Mouse (Mus musculus) MEL (cell line): Measurements from ENCODE around the gene Ddx60. TPM values are rescaled to one million over a fixed set of nuclear protein-coding genes. Genes with fewer than 3 reads are reported as not detected.
A peak's percentile ranks its signal among the peaks of the same experiment; 100 is the strongest.

ENCODE experiments used
- DNase-seq: peaks from one replicate; pipeline ENCODE4 v3.0.0; 2011; ENCODE audit warnings: low read depth, low spot score
- H3K27ac ChIP-seq: 2 replicates; pipeline ENCODE4 v1.5.1; 2012; ENCODE audit warnings: low read depth, mild to moderate bottlenecking, control low read depth, low read length, moderate library complexity; ENCODE audit not compliant: control insufficient read depth
- H3K27me3 ChIP-seq, 2 experiments: fragments of 150-350 bp in 1 of 2; sonication (generic) in 1 of 2; 2 replicates each; pipeline ENCODE4 v1.6.1; 2012; ENCODE audit warnings: low read length in 2 of 2, mild to moderate bottlenecking in 2 of 2, improper control_type of control experiment in 1 of 2, moderate library complexity in 1 of 2; ENCODE audit not compliant: insufficient read depth in 2 of 2, control insufficient read depth in 1 of 2
- H3K36me3 ChIP-seq, 2 experiments: 2 replicates each; pipeline ENCODE4 v1.6.1; 2012 to 2014; ENCODE audit warnings: low read length in 2 of 2, improper control_type of control experiment in 1 of 2, inconsistent platforms in 1 of 2, mild to moderate bottlenecking in 1 of 2; ENCODE audit not compliant: insufficient read depth in 2 of 2, control insufficient read depth in 1 of 2
- H3K4me1 ChIP-seq, 2 experiments: fragments of 150-350 bp in 1 of 2; sonication (generic) in 1 of 2; 2 replicates each; pipeline ENCODE4 v1.6.1; 2012; ENCODE audit warnings: low read length in 2 of 2, improper control_type of control experiment in 1 of 2, mild to moderate bottlenecking in 1 of 2; ENCODE audit not compliant: insufficient read depth in 2 of 2, control insufficient read depth in 1 of 2
- H3K4me3 ChIP-seq, 2 experiments: fragments of 150-350 bp in 1 of 2; sonication (generic) in 1 of 2; 2 replicates each; pipeline ENCODE4 v1.5.1; 2012; ENCODE audit warnings: low read depth in 2 of 2, low read length in 2 of 2, mild to moderate bottlenecking in 2 of 2, moderate library complexity in 2 of 2, control low read depth in 1 of 2, improper control_type of control experiment in 1 of 2; ENCODE audit not compliant: control insufficient read depth in 1 of 2, insufficient read depth in 1 of 2
- H3K79me2 ChIP-seq: 2 replicates; pipeline ENCODE4 v1.6.1; 2012; ENCODE audit warnings: mild to moderate bottlenecking, low read length, moderate library complexity; ENCODE audit not compliant: control insufficient read depth, poor library complexity, insufficient read depth
- H3K9ac ChIP-seq: 2 replicates; pipeline ENCODE4 v1.6.1; 2012; ENCODE audit warnings: low read depth, mild to moderate bottlenecking, control low read depth, low read length, moderate library complexity; ENCODE audit not compliant: control insufficient read depth, poor library complexity, severe bottlenecking
- H3K9me3 ChIP-seq: fragments of 150-350 bp; sonication (generic); replicated peaks from 2 replicates; pipeline ENCODE4 v1.6.1; 2012; ENCODE audit warnings: mild to moderate bottlenecking, low read length, improper control_type of control experiment, moderate library complexity; ENCODE audit not compliant: insufficient read depth
- CTCF ChIP-seq, 3 experiments: IDR thresholded peaks in 2 of 3; conservative IDR thresholded peaks in 1 of 3; 2 replicates each; pipeline ENCODE4 v1.5.1; 2011 to 2012; ENCODE audit warnings: low read length in 3 of 3, low read depth in 2 of 3, mild to moderate bottlenecking in 2 of 3, improper control_type of control experiment in 1 of 3, inconsistent platforms in 1 of 3, mixed read lengths in 1 of 3, moderate library complexity in 1 of 3; ENCODE audit not compliant: control insufficient read depth in 1 of 3, insufficient read depth in 1 of 3, poor library complexity in 1 of 3, severe bottlenecking in 1 of 3
- E2F4 ChIP-seq: IDR thresholded peaks from 2 replicates; pipeline ENCODE4 v1.6.1; 2011; ENCODE audit warnings: low read depth, low read length, improper control_type of control experiment, borderline replicate concordance
- ETS1 ChIP-seq: IDR thresholded peaks from 2 replicates; pipeline ENCODE4 v1.6.1; 2012; ENCODE audit warnings: low read depth, mild to moderate bottlenecking, inconsistent platforms, low read length, improper control_type of control experiment, moderate library complexity
- HCFC1 ChIP-seq: IDR thresholded peaks from 2 replicates; pipeline ENCODE4 v1.6.1; 2012; ENCODE audit warnings: low read depth, mild to moderate bottlenecking, inconsistent platforms, low read length, improper control_type of control experiment, moderate library complexity
- JUND ChIP-seq: IDR thresholded peaks from 2 replicates; pipeline ENCODE4 v1.6.1; 2011; ENCODE audit warnings: low read depth, mild to moderate bottlenecking, improper control_type of control experiment, low read length
- MAFK ChIP-seq: IDR thresholded peaks from 2 replicates; pipeline ENCODE4 v1.6.1; 2011; ENCODE audit warnings: low read depth, mild to moderate bottlenecking, low read length, improper control_type of control experiment, borderline replicate concordance
- MEF2A ChIP-seq: IDR thresholded peaks from 2 replicates; pipeline ENCODE4 v1.6.1; 2014; ENCODE audit warnings: low read depth, mild to moderate bottlenecking, inconsistent platforms, low read length, improper control_type of control experiment; ENCODE audit not compliant: poor library complexity, insufficient replicate concordance, severe bottlenecking; ENCODE audit errors: extremely low read depth
- MXI1 ChIP-seq: IDR thresholded peaks from 2 replicates; pipeline ENCODE4 v1.6.1; 2011; ENCODE audit warnings: mild to moderate bottlenecking, low read depth, low read length, improper control_type of control experiment
- MYB ChIP-seq: IDR thresholded peaks from 2 replicates; pipeline ENCODE4 v1.6.1; 2011; ENCODE audit warnings: mild to moderate bottlenecking, low read depth, low read length, improper control_type of control experiment
- MYC ChIP-seq: IDR thresholded peaks from 2 replicates; pipeline ENCODE4 v1.6.1; 2011; ENCODE audit warnings: low read depth, mild to moderate bottlenecking, low read length, improper control_type of control experiment, moderate library complexity
- RAD21 ChIP-seq: IDR thresholded peaks from 2 replicates; pipeline ENCODE4 v1.6.1; 2011; ENCODE audit warnings: mild to moderate bottlenecking, low read depth, low read length, improper control_type of control experiment
- SMC3 ChIP-seq: IDR thresholded peaks from 2 replicates; pipeline ENCODE4 v1.6.1; 2011; ENCODE audit warnings: low read depth, low read length, improper control_type of control experiment
- TAL1 ChIP-seq: IDR thresholded peaks from 2 replicates; pipeline ENCODE4 v1.6.1; 2012; ENCODE audit warnings: mild to moderate bottlenecking, inconsistent platforms, low read length, moderate library complexity, mixed read lengths
- TBP ChIP-seq: IDR thresholded peaks from 2 replicates; pipeline ENCODE4 v1.8.0; 2011; ENCODE audit warnings: low read depth, low read length, improper control_type of control experiment
- UBTF ChIP-seq: IDR thresholded peaks from 2 replicates; pipeline ENCODE4 v1.6.1; 2012; ENCODE audit warnings: low read depth, mild to moderate bottlenecking, inconsistent platforms, low read length, improper control_type of control experiment, moderate library complexity, borderline replicate concordance; ENCODE audit not compliant: insufficient read depth
- USF1 ChIP-seq: IDR thresholded peaks from 2 replicates; pipeline ENCODE4 v1.6.1; 2014; ENCODE audit warnings: low read depth, mild to moderate bottlenecking, inconsistent platforms, low read length, improper control_type of control experiment, moderate library complexity
- USF2 ChIP-seq, 2 experiments: IDR thresholded peaks; 2 replicates each; pipeline ENCODE4 v1.6.1; 2011 to 2012; ENCODE audit warnings: improper control_type of control experiment in 2 of 2, low read length in 2 of 2, borderline replicate concordance in 1 of 2, inconsistent platforms in 1 of 2, low read depth in 1 of 2, mild to moderate bottlenecking in 1 of 2; ENCODE audit not compliant: insufficient read depth in 1 of 2
- ZC3H11A ChIP-seq: IDR thresholded peaks from 2 replicates; pipeline ENCODE4 v1.6.1; 2012; ENCODE audit warnings: low read depth, mild to moderate bottlenecking, inconsistent platforms, low read length, improper control_type of control experiment
- ZMIZ1 ChIP-seq: IDR thresholded peaks from 2 replicates; pipeline ENCODE4 v1.6.1; 2012; ENCODE audit warnings: low read depth, mild to moderate bottlenecking, inconsistent platforms, low read length, improper control_type of control experiment, moderate library complexity
- polyA plus RNA-seq, 2 experiments: library from polyadenylated mRNA; stranded (reverse) in 1 of 2; unstranded in 1 of 2; fragments of >175 nt in 1 of 2; fragments of >200 nt in 1 of 2; gene quantifications; 2 replicates each; pipeline versions ENCODE4 v1.2.1 to v1.2.4; 2012; ENCODE audit warnings: low replicate concordance in 2 of 2, low read depth in 1 of 2; ENCODE audit not compliant: insufficient read length in 2 of 2, insufficient read depth in 1 of 2, missing spikeins in 1 of 2
- total RNA-seq: library from RNA; depleted of rRNA; stranded (reverse); fragments of 300-350 nt; gene quantifications from 2 replicates; pipeline ENCODE4 v1.2.3, GENCODE M21; 2012; rRNA removed

The Ddx60 gene
- total and polyA plus RNA-seq, 3 experiments = not detected

GRCm38 (mm10) chr8:62080195-62080802 lies 152.4 kb downstream of the Ddx60 start:
- Histone ChIP-seq H3K36me3 (no peaks in the 10 kb centered on the region), H3K79me2 (no peaks in the 10 kb centered on the region), H3K27ac (no peak overlapping the region), H3K4me1 (no peaks in the 10 kb centered on the region), H3K9ac (no peak overlapping the region), H3K27me3 (no peaks in the 10 kb centered on the region), H3K9me3 (no peaks in the 10 kb centered on the region), H3K4me3 (no peak overlapping the region)
- no peak for TF ChIP-seq MYC
- TF ChIP-seq RAD21 = peak; percentile 77
- TF ChIP-seq SMC3 = peak; percentile 67
- TF ChIP-seq ZC3H11A = peak; percentile 42; the same call in 1 of the 2 replicates
- TF ChIP-seq USF2 (IDR thresholded peaks at IDR 0.05; ENCODE audit: borderline replicate concordance in 1 of 2, insufficient read depth in 1 of 2, low read depth in 1 of 2, low read length in 2 of 2) = no peak
- TF ChIP-seq CTCF (IDR thresholded peaks at IDR 0.05 in 2 of 3, conservative IDR thresholded peaks at IDR 0.05 in 1 of 3; ENCODE audit: control insufficient read depth in 1 of 3, insufficient read depth in 1 of 3, low read depth in 2 of 3, low read length in 3 of 3, poor library complexity in 1 of 3, severe bottlenecking in 1 of 3) = peak in 1 of 3 experiments; percentile 63; a peak in 2 of 6 replicates
- peak; percentile 38 for DNase-seq

GRCm38 (mm10) chr8:62081804-62082203 lies 153.9 kb downstream of the Ddx60 start:
- no peaks in the 10 kb centered on the region for H3K4me1 ChIP-seq
- no peaks in the 10 kb centered on the region for H3K36me3 ChIP-seq
- no peaks in the 10 kb centered on the region for H3K27me3 ChIP-seq
- H3K9ac ChIP-seq = no peak overlapping the region
- no peak overlapping the region for H3K27ac ChIP-seq
- no peaks in the 10 kb centered on the region for H3K79me2 ChIP-seq
- H3K9me3 ChIP-seq = no peaks in the 10 kb centered on the region
- no peak overlapping the region for H3K4me3 ChIP-seq
- TF ChIP-seq HCFC1 (no peak), JUND (no peak), USF2 (IDR thresholded peaks at IDR 0.05; ENCODE audit: borderline replicate concordance in 1 of 2, insufficient read depth in 1 of 2, low read depth in 1 of 2, low read length in 2 of 2) (no peak), USF1 (no peak), MXI1 (no peak), RAD21 (no peak), MAFK (no peak), E2F4 (no peak), UBTF (no peak), ETS1 (no peak), MYB (no peak), TBP (no peak), TAL1 (no peak), ZMIZ1 (no peak), MEF2A (no peak)
- DNase-seq = no peak

Other genes starting within 250 kb of the Ddx60 start
- 0.23 and 0.33 TPM in 2 replicates for gene Palld, start 25.4 kb upstream of the Ddx60 start, total RNA-seq
- 1 to 10 TPM in 1 of 2 experiments, not detected in 1; 1.9 TPM for gene Palld, start 25.4 kb upstream of the Ddx60 start, polyA plus RNA-seq
- not detected in 2 replicates for gene Anxa10, start 195.1 kb downstream of the Ddx60 start, total RNA-seq
- gene Anxa10, start 195.1 kb downstream of the Ddx60 start, polyA plus RNA-seq = not detected